Mouse (Mus musculus) embryonic fibroblast, embryonic 13.5 days (primary cell): Measurements from ENCODE around the gene Stx2. TPM values are rescaled to one million over a fixed set of nuclear protein-coding genes. Genes with fewer than 3 reads are reported as not detected.

Experiments
- H3K27ac ChIP-seq: 2 replicates; pipeline ENCODE4 v1.5.1; 2012; ENCODE audit warnings: low read length, control low read depth, inconsistent platforms; ENCODE audit not compliant: insufficient read depth
- H3K4me1 ChIP-seq: 2 replicates; pipeline ENCODE4 v1.6.1; 2011; ENCODE audit warnings: low read length; ENCODE audit not compliant: control insufficient read depth, insufficient read depth
- H3K4me3 ChIP-seq: 2 replicates; pipeline ENCODE4 v1.5.1; 2011; ENCODE audit warnings: mild to moderate bottlenecking, control low read depth, low read length; ENCODE audit not compliant: insufficient read depth
- CTCF ChIP-seq: IDR thresholded peaks from 2 replicates; pipeline ENCODE4 v1.5.1; 2011; ENCODE audit warnings: mild to moderate bottlenecking, control low read depth, low read length, moderate library complexity, borderline replicate concordance; ENCODE audit not compliant: insufficient read depth
- POLR2A ChIP-seq: IDR thresholded peaks from 2 replicates; pipeline ENCODE4 v1.6.1; 2011; ENCODE audit warnings: low read depth, mild to moderate bottlenecking, control low read depth, low read length, moderate library complexity
- polyA plus RNA-seq: library from polyadenylated mRNA; stranded (reverse); fragments of >200 nt; gene quantifications from 2 replicates; pipeline ENCODE4 v1.2.4, GENCODE M21; 2011; ENCODE audit warnings: low read depth; ENCODE audit not compliant: missing spikeins, insufficient read length

Stx2 gene
- polyA plus RNA-seq, result 44.1 and 52.4 TPM in 2 replicates

DNA sequence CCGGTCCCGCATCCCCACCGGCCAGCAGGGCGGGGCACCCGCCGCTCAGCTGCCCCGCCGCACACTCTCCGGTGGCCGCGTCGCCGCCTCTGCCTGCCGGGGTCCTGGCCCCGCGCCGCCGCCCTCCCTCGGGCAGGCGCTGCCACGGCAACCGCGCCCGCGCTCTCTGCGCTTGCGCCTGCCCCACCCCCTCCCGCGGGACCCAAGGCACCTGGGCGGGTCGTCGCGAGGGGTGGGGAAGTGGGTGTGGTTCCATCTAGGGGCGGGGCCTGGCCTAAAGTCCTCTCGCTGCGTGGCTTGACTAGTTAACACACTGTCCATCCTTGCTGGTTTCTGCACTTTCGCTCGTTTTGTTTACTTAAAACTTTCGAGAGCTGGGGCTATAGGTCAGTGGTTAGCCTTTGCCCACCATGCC is at the start of gene Stx2:
Stx2 (minus strand) TSS at position 163 of the 415 bp plus-strand sequence.
- Histone ChIP-seq H3K27ac (no peak within 1 kb of the TSS), H3K4me1 (0 out of 2 replicates have a peak, but pooled peaks cover 6% of the 10 kb centered on the region), H3K4me3 (peak within 1 kb of the TSS; percentile 96)
- TF ChIP-seq POLR2A, result peak; percentile 70
- TF ChIP-seq CTCF, result no peak

DNA sequence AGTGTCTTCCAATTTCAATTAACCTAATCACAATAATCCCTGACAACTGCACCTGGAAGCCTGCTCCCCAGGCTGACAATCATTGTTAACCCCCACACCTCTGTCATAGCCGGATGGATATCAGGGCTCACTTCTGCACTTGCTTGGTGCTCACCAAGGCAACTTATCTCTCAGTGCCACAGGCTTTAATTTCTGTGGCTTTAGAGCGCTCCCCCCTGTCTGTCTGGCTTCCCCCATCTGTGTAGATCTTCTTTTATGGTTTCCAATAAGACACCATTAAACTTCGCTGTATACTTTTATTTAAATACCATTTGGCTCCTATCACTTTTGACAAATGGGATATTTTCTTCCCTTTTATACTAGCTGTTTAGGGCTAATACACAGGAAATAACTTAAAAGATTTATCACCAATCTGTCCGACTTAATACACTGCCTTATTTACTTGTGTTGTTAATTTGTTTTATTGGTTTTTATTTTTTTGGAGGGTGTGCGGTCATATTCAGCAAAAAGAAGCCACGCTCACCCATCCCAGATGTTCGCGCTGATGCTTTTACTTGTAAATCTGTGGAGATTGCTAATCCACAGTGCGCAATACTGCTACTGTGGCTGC is 46.4 kb upstream of the Stx2 start:
- no peak overlapping the region for H3K4me3 ChIP-seq
- no peak for TF ChIP-seq CTCF
- TF ChIP-seq POLR2A, result no peak
- H3K4me1 ChIP-seq, result no peaks in the 10 kb centered on the region
- H3K27ac ChIP-seq, result no peak overlapping the region

GRCm38 (mm10) chr5:129052636-129053355 is 44.4 kb upstream of the Stx2 start:
- Histone ChIP-seq H3K4me3 (no peak overlapping the region), H3K4me1 (no peaks in the 10 kb centered on the region), H3K27ac (no peak overlapping the region)
- TF ChIP-seq CTCF, result no peak
- no peak for TF ChIP-seq POLR2A

DNA sequence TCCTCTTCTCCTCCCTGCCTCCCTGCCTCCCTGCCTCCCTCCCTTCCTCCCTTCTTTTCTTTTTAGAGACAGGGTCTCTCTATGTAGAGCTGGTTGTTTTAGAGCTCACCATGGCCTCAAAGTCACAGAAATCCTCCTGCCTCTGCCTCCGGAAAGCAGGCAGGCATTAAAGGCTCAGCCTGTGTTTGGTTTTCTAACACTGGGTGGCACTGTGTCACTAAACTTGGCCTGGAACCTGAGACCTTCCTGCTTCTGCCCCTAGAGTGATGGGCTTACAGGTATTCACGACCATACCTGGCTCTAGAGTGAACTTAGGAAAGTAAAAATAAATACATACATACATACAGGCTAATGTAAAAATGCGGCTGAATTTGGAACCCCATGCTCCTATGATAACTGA is 43.5 kb upstream of the Stx2 start:
- H3K27ac ChIP-seq, result no peak overlapping the region
- TF ChIP-seq POLR2A (no peak), CTCF (no peak)
- H3K4me1 ChIP-seq, result no peaks in the 10 kb centered on the region
- H3K4me3 ChIP-seq, result no peak overlapping the region

GRCm38 (mm10) chr5:129049372-129049771 is 41.0 kb upstream of the Stx2 start:
- Histone ChIP-seq H3K4me3 (no peak overlapping the region), H3K27ac (no peak overlapping the region), H3K4me1 (no peaks in the 10 kb centered on the region)
- TF ChIP-seq POLR2A, result no peak
- no peak for TF ChIP-seq CTCF

DNA sequence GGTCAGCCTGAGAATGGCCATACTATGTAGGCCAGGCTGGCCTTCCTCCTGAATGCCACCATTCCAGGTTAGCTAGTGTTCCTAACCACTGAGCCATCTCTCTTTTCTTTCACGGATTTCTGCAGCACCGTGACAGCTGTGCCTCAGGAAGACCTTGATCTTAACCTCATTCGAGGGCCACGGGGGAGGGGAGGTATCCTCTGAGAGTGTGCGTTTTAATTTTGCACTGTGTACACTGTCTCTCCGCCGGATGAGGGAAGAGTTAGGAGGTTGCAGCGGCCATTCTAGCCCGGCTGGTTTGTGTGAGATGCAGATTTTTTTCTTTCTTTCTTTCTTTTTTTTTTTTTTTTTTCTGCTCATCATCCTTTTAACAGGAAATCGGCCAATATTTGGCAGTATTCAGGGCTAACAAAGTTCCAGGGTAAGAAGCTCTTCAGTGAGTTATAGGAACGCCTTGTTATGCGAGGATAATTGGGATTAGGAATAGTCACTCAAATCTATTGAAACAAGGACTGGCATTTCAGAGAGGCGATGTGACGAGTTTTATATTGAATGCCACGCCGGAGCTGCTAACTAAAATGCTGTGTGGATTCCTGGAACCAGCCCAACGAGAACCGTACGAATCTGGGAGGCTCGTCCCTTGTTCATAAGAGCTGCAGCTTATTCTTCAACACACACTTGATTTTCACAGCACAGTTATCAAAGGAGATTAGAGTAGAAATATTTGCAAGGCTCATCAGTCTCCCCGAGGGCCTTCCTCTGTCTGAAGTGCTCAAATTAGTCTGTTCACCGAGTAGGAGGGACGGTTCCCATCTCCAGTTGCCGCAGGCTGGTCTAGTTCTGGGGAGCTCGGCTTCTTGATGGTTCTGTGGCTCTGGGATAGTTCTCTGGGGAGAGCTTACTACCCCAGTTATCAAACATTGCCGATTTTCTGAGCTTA is 37.5 kb upstream of the Stx2 start:
- TF ChIP-seq POLR2A (no peak), CTCF (no peak)
- H3K27ac ChIP-seq, result no peak overlapping the region
- H3K4me3 ChIP-seq, result no peak overlapping the region
- no peaks in the 10 kb centered on the region for H3K4me1 ChIP-seq

GRCm38 (mm10) chr5:129037739-129038138 is 29.4 kb upstream of the Stx2 start:
- TF ChIP-seq POLR2A (no peak), CTCF (no peak)
- Histone ChIP-seq H3K27ac (no peak overlapping the region), H3K4me3 (no peak overlapping the region), H3K4me1 (no peaks in the 10 kb centered on the region)

DNA sequence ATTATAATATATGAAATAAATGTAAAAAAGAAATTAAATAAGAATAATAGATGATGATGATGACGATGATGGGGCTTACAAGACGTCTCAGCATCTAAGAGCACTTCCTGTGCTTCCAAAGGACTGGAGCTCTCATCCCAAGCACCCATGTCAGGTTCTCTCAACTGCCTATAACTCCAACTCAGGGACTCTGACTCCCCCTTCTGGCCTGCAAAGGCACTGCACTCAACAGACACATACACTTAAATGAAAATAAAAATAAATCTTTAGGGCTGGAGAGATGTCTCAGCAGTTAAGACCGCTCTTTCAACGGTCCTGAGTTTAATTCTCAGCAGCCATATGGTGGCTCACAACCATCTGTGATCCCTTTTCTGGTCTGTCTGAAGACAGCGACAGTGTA is 28.3 kb upstream of the Stx2 start:
- Histone ChIP-seq H3K4me1 (no peaks in the 10 kb centered on the region), H3K27ac (no peak overlapping the region), H3K4me3 (no peak overlapping the region)
- TF ChIP-seq CTCF, result no peak
- no peak for TF ChIP-seq POLR2A

DNA sequence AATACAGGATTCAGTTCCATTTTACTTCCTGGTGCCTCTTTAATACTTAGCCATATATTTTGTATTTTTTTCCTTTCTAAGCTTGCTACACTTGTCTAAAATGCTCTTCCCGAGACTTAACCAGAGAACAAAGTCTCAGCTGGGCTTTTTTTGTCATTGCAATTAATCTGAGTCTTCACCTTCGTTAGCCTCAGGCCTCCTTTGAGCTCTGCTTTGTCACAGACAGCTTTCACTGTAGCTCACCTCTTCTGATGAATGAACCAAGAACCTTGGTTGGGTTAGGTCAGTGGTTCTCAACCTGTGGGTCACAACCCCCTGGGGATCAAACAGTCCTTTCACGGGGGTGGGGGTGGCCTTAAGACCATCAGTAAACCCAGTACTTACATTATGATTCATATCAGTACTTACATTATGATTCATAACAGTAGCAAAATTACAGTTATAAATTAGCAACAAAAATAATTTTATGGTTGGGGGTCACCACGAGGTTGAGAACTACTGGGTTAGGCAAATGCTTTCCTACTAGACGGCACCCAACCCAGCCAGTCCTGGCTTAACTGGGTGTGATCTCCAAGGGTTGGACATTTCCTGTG is 20.9 kb upstream of the Stx2 start:
- H3K4me1 ChIP-seq, result no peaks in the 10 kb centered on the region
- no peak overlapping the region for H3K4me3 ChIP-seq
- no peak overlapping the region for H3K27ac ChIP-seq
- no peak for TF ChIP-seq POLR2A
- TF ChIP-seq CTCF, result no peak
